Mouse (Mus musculus) kidney, adult 9 months (tissue): Measurements from ENCODE around the gene 1700017D01Rik.
"Not testable (repeated sequence)": the region's sequence is repeated elsewhere in the genome, so short reads cannot be mapped to it uniquely, and the experiment has no call there.

Experiments used
- DNase-seq: peaks from one replicate; pipeline ENCODE4 v3.0.0; 2022

Gene 1700017D01Rik

DNA sequence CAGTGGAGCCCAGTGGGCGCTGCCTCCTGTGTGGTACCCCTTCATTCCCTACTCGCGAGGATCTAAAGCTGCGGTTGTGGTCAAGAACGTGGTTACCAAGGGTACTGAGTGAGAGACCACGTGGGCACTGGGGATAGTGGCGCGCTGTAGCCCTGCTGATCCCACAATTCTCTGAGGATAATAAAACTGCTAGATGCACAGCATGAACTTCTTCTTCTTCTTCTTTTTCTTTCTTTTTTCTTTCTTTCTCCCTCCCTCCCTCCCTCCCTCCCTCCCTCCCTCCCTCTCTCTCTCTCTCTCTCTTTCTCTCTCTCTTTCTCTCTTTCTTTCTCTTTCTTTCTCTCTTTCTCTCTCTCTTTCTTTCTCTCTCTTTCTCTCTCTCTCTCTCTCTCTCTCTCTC lies at the start of gene 1700017D01Rik:
TSS of gene 1700017D01Rik (minus strand) at position 101 of the 400 bp plus-strand sequence.
- not testable (repeated sequence) for DNase-seq

GRCm38 (mm10) chr19:11177464-11177863 lies 46.8 kb upstream of the 1700017D01Rik start:
- DNase-seq = no peak

GRCm38 (mm10) chr19:11165172-11165571 lies 34.5 kb upstream of the 1700017D01Rik start, which contains the start of gene 1700025F22Rik:
1700025F22Rik (minus strand) TSS chr19:11165320.
- DNase-seq = peak; percentile 17

DNA sequence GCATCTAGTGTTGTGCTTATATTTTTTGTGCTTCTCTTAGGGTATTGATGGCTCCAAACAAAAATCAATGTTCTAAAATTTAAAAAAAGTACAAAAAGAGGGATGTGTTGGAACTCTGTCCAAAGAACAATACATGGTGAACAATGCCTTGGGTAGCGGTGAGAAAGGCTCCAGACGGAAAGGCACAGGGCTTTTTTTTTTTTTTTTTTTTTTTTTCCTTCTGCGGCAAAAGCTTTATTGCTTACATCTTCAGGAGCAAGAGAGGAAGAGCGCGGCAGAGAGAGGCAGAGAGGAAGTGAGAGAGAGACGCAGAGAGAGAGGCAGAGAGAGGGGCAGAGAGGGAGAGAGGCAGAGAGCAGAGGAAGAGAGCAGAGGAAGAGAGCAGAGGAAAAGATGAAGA lies 27.2 kb upstream of the 1700017D01Rik start:
- DNase-seq = not testable (repeated sequence)

DNA sequence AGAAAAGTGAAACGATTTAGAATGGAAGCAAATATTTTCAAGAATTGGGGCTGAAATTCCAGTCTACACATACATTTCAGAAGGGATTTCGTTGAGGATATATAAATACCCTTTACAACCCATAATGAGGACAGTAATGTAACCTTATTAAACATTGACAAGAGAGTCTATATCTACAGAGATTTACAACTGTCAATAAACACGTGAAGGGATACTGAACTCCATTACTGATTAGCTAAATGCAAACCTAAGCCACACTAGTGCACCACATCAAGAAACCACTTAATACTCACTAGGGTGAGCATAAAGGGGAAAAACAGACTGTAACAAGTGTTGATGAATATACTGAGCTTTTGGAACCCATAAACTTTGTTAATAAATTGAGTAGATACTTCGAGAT lies 4.7 kb upstream of the 1700017D01Rik start:
- DNase-seq = no peak

GRCm38 (mm10) chr19:11134852-11135251 lies 4.2 kb upstream of the 1700017D01Rik start:
- no peak for DNase-seq

- DNase-seq = no peak
Measured at GRCm38 (mm10) chr19:11129702-11130101, 974 bp downstream of the 1700017D01Rik start.

DNA sequence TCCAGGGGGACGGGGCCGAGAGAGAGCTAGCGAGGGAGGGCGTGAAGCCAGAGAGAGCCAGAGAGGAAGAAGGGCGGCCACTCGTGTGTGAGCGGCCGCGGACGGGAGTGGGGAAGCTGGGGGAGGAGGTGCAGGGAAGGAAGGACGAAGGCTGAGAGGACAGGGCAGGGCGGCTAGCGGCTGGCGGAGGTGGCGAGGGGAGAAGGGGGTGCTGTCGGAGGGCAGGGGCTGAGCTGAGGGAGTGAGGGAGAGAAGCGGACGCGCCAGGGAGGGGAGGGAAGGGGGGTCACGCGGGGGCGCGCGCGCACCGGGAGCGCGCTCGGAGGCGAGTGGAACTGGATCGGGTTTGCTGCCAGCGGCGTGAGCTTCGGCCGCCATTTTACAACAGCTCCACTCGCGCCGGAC lies 9.7 kb downstream of the 1700017D01Rik start:
- DNase-seq = peak; percentile 4

GRCm38 (mm10) chr19:11119338-11119737 lies 11.3 kb downstream of the 1700017D01Rik start:
- no peak for DNase-seq

DNA sequence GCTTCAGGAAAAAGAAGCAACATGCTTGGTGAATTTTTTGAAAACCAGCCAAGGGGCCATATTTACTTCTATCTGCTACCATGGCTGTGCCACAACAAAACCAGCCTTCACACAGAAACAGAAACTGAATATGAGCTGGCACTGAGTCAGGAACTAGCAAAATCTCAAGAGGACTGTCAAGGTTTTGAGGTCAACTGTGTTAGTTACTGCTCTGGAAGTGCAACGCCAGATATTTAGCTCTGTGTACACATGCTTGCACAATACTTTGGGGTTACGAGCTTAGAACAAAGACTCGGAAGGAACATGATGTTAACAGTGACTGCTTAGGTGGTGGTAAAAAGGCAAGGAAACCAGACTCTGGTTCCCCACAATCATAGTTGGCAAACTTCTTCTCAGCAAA lies 22.9 kb downstream of the 1700017D01Rik start:
- peak; percentile 5 for DNase-seq

- no peak for DNase-seq
Measured at GRCm38 (mm10) chr19:11101880-11102279, 28.8 kb downstream of the 1700017D01Rik start.

DNA sequence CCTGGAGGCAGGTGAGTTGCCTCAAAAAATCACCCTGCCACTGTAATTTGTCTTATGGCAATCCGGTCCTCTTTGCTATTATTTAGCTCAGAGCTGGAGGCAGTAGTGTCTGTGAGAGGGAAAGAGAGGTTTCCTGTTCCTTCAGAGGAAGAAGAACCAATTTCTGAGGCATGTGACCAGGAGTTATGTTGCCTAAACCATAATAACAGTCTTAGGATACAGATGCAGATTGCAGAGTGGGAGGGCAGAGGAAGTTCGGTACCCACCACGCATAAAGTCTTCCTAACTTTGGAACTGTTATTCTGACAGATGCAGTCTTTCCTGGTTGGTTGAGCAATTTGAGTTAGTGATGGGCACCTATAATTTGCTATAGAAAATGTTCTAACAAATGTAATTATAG lies 32.3 kb downstream of the 1700017D01Rik start:
- DNase-seq = no peak

- DNase-seq = not testable (repeated sequence)
Measured at GRCm38 (mm10) chr19:11092131-11092530, 38.5 kb downstream of the 1700017D01Rik start.

DNA sequence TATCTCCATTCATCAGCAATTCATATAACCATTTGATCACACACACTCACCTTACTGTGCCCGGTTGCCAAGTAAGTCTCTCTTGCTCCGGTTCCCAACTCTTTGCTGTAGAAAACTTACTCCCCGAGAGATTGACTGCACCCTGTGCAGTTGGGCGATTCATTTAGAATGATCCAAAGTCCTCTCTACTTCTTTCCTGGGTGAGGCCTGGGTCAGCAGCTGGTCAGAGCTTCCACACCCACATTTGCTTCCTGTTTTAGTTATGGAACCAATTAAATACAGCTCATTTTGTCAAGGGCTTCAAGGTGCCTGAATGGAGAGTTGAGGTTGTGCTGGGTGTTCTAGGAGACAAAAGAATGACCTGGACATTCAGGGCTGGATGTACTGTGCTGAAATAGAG lies 49.7 kb downstream of the 1700017D01Rik start, which contains the start of gene Ms4a8a:
TSS of gene Ms4a8a (minus strand) at position 169 of the 400 bp plus-strand sequence.
- no peak for DNase-seq

GRCm38 (mm10) chr19:11070364-11070763 lies 60.3 kb downstream of the 1700017D01Rik start:
- DNase-seq = no peak

DNA sequence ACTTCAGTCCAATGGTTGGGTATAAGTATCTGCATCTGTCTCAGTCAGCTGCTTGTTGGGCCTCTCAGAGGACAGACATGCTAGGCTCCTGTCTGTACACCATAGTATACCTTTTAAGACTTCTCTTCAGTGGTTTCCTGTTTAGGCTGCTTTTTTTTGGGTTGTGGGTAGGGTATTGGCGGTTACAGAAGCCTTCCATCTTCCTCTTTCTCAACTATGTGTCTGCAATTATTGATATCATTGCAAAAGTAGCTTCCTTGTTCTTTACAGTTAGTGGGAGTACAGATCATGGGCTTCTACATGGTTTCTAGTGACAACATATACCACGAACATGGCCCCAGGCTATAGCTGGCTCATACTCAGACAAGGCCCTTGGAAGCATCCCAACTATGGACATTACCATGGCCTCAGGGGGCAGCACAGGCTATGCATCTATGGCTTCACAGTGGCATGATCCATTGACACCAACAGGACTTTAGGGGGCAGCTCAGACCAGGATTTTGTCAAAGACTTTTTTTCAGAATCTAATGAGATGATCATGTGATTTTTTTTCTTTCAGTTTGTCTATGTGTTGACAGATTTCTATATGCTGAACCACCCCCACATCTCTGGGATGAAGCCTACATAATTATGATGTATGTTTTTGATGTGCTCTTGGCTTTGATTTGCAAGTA lies 65.3 kb downstream of the 1700017D01Rik start:
- no peak for DNase-seq

DNA sequence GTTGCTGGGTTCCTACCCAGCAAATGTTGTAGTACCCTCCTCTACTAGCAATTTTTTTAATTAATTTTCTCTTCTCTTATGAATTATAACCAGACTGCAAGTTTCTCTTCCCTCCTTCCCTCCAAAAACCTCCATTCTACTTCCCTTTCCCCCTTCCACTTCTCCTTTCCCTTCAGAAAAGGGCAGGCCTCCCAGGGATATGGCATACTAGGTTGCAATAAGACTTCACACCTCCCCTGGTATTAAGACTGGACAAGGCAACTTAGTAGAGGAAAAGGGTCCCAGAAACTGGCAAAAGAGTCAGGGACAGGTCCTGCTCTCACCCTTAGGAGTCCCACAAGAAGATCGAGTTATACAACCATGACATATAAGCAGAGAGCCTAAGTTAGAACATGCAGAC lies 69.8 kb downstream of the 1700017D01Rik start:
- no peak for DNase-seq

DNA sequence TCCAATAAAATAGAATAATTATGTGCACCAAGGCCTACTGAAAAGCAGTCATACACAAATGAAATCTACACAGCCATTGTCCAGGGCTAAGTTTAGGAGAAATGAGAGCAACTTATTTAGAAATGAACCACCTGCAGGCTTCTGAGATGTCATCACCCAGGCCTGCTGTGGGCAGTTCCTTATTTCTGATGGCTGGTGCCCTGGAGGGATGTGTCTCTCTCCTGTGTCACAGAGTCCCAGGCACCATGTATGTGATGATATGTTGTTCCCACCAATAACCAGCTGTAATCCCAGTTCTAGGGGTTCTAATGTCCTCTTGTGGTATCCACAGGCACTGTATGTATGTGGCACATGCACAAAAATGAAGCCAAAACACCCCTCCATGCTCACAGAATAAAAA lies 70.7 kb downstream of the 1700017D01Rik start:
- no peak for DNase-seq

GRCm38 (mm10) chr19:11055700-11056099 lies 75.0 kb downstream of the 1700017D01Rik start:
- not testable (repeated sequence) for DNase-seq

GRCm38 (mm10) chr19:11053277-11053676 lies 77.4 kb downstream of the 1700017D01Rik start:
- no peak for DNase-seq

DNA sequence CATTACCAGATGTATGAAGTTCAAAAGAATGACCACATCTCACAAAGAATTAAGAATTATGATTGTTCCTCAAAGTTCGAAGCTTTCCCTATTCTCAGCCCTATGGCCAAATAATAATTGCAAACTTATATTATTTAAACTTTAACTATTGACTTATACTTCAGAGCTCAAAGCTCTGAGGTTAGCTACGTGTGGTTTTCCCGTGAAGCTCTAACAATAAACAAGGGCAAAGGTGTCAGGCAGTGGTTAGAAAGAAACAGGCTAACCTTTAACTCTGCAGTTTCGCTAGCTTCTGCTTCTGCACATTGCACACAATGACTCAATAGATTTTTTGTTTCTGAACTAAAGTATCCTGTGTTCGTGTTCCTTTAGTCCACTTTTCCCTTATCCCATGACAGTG lies 77.8 kb downstream of the 1700017D01Rik start:
- peak; percentile 44 for DNase-seq

DNA sequence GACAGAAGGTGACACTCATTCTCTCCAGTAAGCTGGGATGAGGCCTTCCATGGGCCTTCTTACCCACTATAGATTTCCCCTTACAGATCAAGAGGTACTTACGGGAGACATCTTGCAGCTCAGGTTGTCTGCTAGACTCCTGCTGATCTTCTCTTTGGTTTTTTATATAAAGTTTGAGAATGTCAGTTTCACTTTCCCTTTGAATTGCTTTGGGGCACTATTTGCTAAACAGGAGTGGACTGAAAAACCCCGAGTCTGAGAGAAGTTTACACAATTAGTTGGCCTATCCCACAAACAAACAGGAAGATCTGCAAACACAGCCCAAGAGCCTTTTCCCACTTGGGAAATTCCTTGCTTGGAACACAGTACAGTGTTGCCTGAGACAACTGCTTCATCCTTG lies 80.4 kb downstream of the 1700017D01Rik start:
- no peak for DNase-seq

DNA sequence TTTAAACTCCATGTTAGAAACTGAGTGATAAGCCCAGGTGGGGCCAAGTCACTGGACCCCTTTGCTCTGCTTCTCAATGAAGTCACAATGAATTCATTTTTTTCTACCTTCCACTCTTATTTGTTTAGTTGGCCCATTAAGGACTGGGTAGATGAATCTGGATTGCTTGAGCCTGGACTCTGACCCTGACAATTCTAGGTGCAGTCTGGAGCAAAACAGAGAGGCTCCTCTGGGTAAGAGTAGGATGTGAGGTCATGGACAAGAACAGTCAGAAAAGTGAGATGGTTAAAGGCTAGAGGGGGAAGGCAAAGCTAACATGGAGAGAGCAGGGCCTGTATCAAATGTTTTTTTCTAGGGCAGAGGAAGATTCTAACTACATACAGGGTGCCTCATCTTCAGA lies 81.2 kb downstream of the 1700017D01Rik start:
- DNase-seq = no peak

- DNase-seq = no peak
Measured at GRCm38 (mm10) chr19:11048503-11048902, 82.2 kb downstream of the 1700017D01Rik start.

DNA sequence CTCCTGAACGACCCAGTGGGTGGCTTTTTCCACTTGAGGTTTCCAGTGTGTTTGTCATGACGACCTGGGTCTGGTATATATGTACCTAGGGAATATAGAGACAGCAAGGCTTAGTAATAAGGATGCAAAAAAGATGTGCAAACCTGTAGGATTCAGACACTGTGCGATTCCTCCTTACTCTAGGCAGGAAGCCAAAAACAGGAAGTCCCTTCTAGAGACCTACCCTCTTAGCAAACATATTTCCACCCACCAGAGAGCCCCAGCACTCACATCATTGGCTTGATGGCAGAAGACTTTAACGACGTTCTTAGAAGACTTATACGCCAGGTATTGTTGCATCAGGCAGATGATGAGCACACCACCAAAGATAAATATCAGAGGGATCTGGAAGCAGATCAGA lies 82.7 kb downstream of the 1700017D01Rik start:
- no peak for DNase-seq
